Mouse (Mus musculus): ENCODE measurements around the gene Adk. TPM values are rescaled to one million over a fixed set of nuclear protein-coding genes. Genes with fewer than 3 reads are reported as not detected.

The Adk gene
- polyA plus RNA-seq, 1 experiment, result 66.2 TPM

- no peak for DNase-seq
- peaks cover 3% of the 10 kb centered on the region for H3K4me1 ChIP-seq (ENCODE audit: control insufficient read depth, insufficient read depth, low read length)
- H3K27ac ChIP-seq (ENCODE audit: insufficient read depth, low read length), result no peak overlapping the region
- TF ChIP-seq CTCF (IDR thresholded peaks at IDR 0.05; ENCODE audit: borderline replicate concordance, insufficient read depth, low read depth, low read length), result no peak
- TF ChIP-seq POLR2A (IDR thresholded peaks at IDR 0.05; ENCODE audit: borderline replicate concordance, insufficient read depth, low read length), result no peak
- H3K27me3 ChIP-seq (ENCODE audit: control insufficient read depth, insufficient read depth, low read length), result no peaks in the 10 kb centered on the region
- 93% methylated on average over 5 of the region's 5 CpGs for WGBS
- H3K4me3 ChIP-seq (replicated peaks; ENCODE audit: insufficient read depth, low read depth, low read length), result no peak overlapping the region
These were observed 354.6 kb downstream of the Adk start for GRCm38 (mm10) chr14:21406946-21407345.

- H3K4me3 ChIP-seq (replicated peaks; ENCODE audit: insufficient read depth, low read depth, low read length), result no peak overlapping the region
- 67% methylated on average over 4 of the region's 4 CpGs for WGBS
- no peak for DNase-seq
- no peaks in the 10 kb centered on the region for H3K4me1 ChIP-seq (ENCODE audit: control insufficient read depth, insufficient read depth, low read length)
- H3K27me3 ChIP-seq (ENCODE audit: control insufficient read depth, insufficient read depth, low read length), result no peaks in the 10 kb centered on the region
- no peak overlapping the region for H3K27ac ChIP-seq (ENCODE audit: insufficient read depth, low read length)
- no peak for TF ChIP-seq CTCF (IDR thresholded peaks at IDR 0.05; ENCODE audit: borderline replicate concordance, insufficient read depth, low read depth, low read length)
- TF ChIP-seq POLR2A (IDR thresholded peaks at IDR 0.05; ENCODE audit: borderline replicate concordance, insufficient read depth, low read length), result no peak
These were observed 356.5 kb downstream of the Adk start for GRCm38 (mm10) chr14:21408846-21409245.

GRCm38 (mm10) chr14:21410769-21411477 is 358.5 kb downstream of the Adk start:
- Histone ChIP-seq H3K4me1 (ENCODE audit: control insufficient read depth, insufficient read depth, low read length) (no peaks in the 10 kb centered on the region), H3K4me3 (replicated peaks; ENCODE audit: insufficient read depth, low read depth, low read length) (no peak overlapping the region), H3K27me3 (ENCODE audit: control insufficient read depth, insufficient read depth, low read length) (no peaks in the 10 kb centered on the region), H3K27ac (ENCODE audit: insufficient read depth, low read length) (no peak overlapping the region)
- DNase-seq, result no peak
- TF ChIP-seq CTCF (IDR thresholded peaks at IDR 0.05; ENCODE audit: borderline replicate concordance, insufficient read depth, low read depth, low read length) (no peak), POLR2A (IDR thresholded peaks at IDR 0.05; ENCODE audit: borderline replicate concordance, insufficient read depth, low read length) (no peak)
- WGBS, result 84% methylated on average over 7 of the region's 7 CpGs

- WGBS, result 97% methylated on average over 6 of the region's 6 CpGs
- no peaks in the 10 kb centered on the region for H3K27me3 ChIP-seq (ENCODE audit: control insufficient read depth, insufficient read depth, low read length)
- no peak for DNase-seq
- H3K4me1 ChIP-seq (ENCODE audit: control insufficient read depth, insufficient read depth, low read length), result no peaks in the 10 kb centered on the region
- H3K4me3 ChIP-seq (replicated peaks; ENCODE audit: insufficient read depth, low read depth, low read length), result no peak overlapping the region
- no peak for TF ChIP-seq CTCF (IDR thresholded peaks at IDR 0.05; ENCODE audit: borderline replicate concordance, insufficient read depth, low read depth, low read length)
- TF ChIP-seq POLR2A (IDR thresholded peaks at IDR 0.05; ENCODE audit: borderline replicate concordance, insufficient read depth, low read length), result no peak
- no peak overlapping the region for H3K27ac ChIP-seq (ENCODE audit: insufficient read depth, low read length)
These were observed 359.1 kb downstream of the Adk start for GRCm38 (mm10) chr14:21411524-21411923.

- no peak overlapping the region for H3K4me3 ChIP-seq (replicated peaks; ENCODE audit: insufficient read depth, low read depth, low read length)
- TF ChIP-seq CTCF (IDR thresholded peaks at IDR 0.05; ENCODE audit: borderline replicate concordance, insufficient read depth, low read depth, low read length) (no peak), POLR2A (IDR thresholded peaks at IDR 0.05; ENCODE audit: borderline replicate concordance, insufficient read depth, low read length) (no peak)
- H3K27me3 ChIP-seq (ENCODE audit: control insufficient read depth, insufficient read depth, low read length), result no peaks in the 10 kb centered on the region
- H3K4me1 ChIP-seq (ENCODE audit: control insufficient read depth, insufficient read depth, low read length), result no peaks in the 10 kb centered on the region
- 88% methylated on average over 7 of the region's 7 CpGs for WGBS
- DNase-seq, result no peak
- H3K27ac ChIP-seq (ENCODE audit: insufficient read depth, low read length), result no peak overlapping the region
These were observed 366.0 kb downstream of the Adk start for GRCm38 (mm10) chr14:21418332-21418731.

- no peaks in the 10 kb centered on the region for H3K4me1 ChIP-seq (ENCODE audit: control insufficient read depth, insufficient read depth, low read length)
- no peak for TF ChIP-seq CTCF (IDR thresholded peaks at IDR 0.05; ENCODE audit: borderline replicate concordance, insufficient read depth, low read depth, low read length)
- TF ChIP-seq POLR2A (IDR thresholded peaks at IDR 0.05; ENCODE audit: borderline replicate concordance, insufficient read depth, low read length), result no peak
- H3K27me3 ChIP-seq (ENCODE audit: control insufficient read depth, insufficient read depth, low read length), result no peaks in the 10 kb centered on the region
- DNase-seq, result no peak
- no peak overlapping the region for H3K27ac ChIP-seq (ENCODE audit: insufficient read depth, low read length)
- WGBS, result 54% methylated on average over 7 of the region's 7 CpGs
- H3K4me3 ChIP-seq (replicated peaks; ENCODE audit: insufficient read depth, low read depth, low read length), result no peak overlapping the region
These were observed 375.0 kb downstream of the Adk start for GRCm38 (mm10) chr14:21427369-21427768.

- Histone ChIP-seq H3K4me3 (replicated peaks; ENCODE audit: insufficient read depth, low read depth, low read length) (no peak overlapping the region), H3K4me1 (ENCODE audit: control insufficient read depth, insufficient read depth, low read length) (no peaks in the 10 kb centered on the region), H3K27ac (ENCODE audit: insufficient read depth, low read length) (no peak overlapping the region), H3K27me3 (ENCODE audit: control insufficient read depth, insufficient read depth, low read length) (no peaks in the 10 kb centered on the region)
- no peak for DNase-seq
- TF ChIP-seq POLR2A (IDR thresholded peaks at IDR 0.05; ENCODE audit: borderline replicate concordance, insufficient read depth, low read length) (no peak), CTCF (IDR thresholded peaks at IDR 0.05; ENCODE audit: borderline replicate concordance, insufficient read depth, low read depth, low read length) (no peak)
- WGBS, result 92% methylated on average over 4 of the region's 4 CpGs
These were observed 381.0 kb downstream of the Adk start for GRCm38 (mm10) chr14:21433415-21433814.

GRCm38 (mm10) chr14:21433995-21434394 is 381.6 kb downstream of the Adk start:
- Histone ChIP-seq H3K4me3 (replicated peaks; ENCODE audit: insufficient read depth, low read depth, low read length) (no peak overlapping the region), H3K27me3 (ENCODE audit: control insufficient read depth, insufficient read depth, low read length) (no peaks in the 10 kb centered on the region), H3K27ac (ENCODE audit: insufficient read depth, low read length) (no peak overlapping the region), H3K4me1 (ENCODE audit: control insufficient read depth, insufficient read depth, low read length) (no peaks in the 10 kb centered on the region)
- 93% methylated on average over 5 of the region's 5 CpGs for WGBS
- DNase-seq, result no peak
- TF ChIP-seq POLR2A (IDR thresholded peaks at IDR 0.05; ENCODE audit: borderline replicate concordance, insufficient read depth, low read length), result no peak
- no peak for TF ChIP-seq CTCF (IDR thresholded peaks at IDR 0.05; ENCODE audit: borderline replicate concordance, insufficient read depth, low read depth, low read length)
